Mouse (Mus musculus): ENCODE data around the gene Olfr1290. TPM values are rescaled to one million over a fixed set of nuclear protein-coding genes. Genes with fewer than 3 reads are reported as not detected.

Gene Olfr1290
- total RNA-seq (2017), result not detected in 2 replicates

DNA sequence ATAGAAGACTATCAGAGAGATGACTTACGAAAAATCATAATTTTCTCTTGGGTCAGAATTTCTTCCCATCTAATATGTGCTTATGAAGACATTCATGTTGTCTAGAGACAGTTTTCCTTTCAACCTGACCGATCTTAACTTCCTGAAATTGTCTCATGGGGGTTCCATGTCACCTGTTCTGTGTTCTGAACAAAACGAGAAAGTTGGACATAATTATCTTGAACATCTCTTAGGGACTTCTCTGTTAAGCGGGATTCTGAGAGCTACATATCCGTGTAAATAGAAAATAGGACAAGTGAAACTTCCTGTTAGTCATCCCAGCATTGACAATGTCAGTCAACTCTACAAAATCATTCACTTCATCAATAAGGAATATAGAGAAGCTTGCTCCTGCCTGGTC, at the start of gene Olfr1290:
Olfr1290 (minus strand) TSS at position 101 of the 400 bp plus-strand sequence.
- ATAC-seq (replicated peaks in 1 of 2; ENCODE audit: insufficient read depth in 1 of 2, low FRiP score in 2 of 2, low TSS enrichment in 1 of 2, low read depth in 1 of 2, poor library complexity in 2 of 2, severe bottlenecking in 2 of 2), result no peak

DNA sequence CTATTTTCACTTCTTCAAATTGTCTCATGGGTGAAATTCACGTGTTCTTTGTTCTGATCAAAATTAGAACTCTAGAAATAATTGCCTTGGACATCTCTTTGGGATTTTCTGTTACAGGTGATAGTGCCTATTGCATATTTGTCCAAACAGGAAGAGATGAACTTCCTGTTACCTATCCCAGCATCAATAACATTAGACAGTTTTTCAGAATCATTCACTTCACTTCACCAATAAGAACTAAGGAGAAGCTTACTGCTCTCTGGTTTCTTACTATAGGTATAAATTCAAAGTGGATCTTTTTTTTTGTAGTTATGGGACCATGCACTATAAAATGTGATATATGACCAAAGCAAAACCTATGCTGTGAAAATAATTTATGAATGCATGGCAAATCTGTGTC, 46.6 kb upstream of the Olfr1290 start, which contains the start of gene Olfr1294:
Olfr1294 (minus strand) TSS at position 101 of the 400 bp plus-strand sequence.
- no peak for ATAC-seq (replicated peaks in 1 of 2; ENCODE audit: insufficient read depth in 1 of 2, low FRiP score in 2 of 2, low TSS enrichment in 1 of 2, low read depth in 1 of 2, poor library complexity in 2 of 2, severe bottlenecking in 2 of 2)

DNA sequence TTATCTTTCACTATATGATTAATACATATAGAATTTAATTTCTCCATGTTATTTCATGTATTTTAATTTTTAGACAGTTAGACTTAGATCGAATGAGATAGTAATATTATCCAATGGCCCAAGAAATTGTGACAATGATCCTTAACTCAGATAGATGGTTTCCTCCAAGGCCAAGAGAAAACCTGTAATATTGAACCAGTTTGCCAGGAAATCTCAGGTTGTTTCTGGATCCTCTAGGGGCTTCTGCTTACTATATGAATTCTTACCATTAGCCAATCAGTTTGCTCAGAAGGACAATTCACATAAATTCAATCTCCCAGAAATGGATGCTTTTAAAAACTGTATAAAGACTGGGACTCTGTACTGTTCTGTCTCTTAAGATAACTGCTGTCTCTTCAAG, 31.3 kb upstream of the Olfr1290 start, which contains the start of gene Olfr1293-ps:
Olfr1293-ps (plus strand) TSS at position 301 of the 400 bp plus-strand sequence.
- ATAC-seq (replicated peaks in 1 of 2; ENCODE audit: insufficient read depth in 1 of 2, low FRiP score in 2 of 2, low TSS enrichment in 1 of 2, low read depth in 1 of 2, poor library complexity in 2 of 2, severe bottlenecking in 2 of 2), result no peak

DNA sequence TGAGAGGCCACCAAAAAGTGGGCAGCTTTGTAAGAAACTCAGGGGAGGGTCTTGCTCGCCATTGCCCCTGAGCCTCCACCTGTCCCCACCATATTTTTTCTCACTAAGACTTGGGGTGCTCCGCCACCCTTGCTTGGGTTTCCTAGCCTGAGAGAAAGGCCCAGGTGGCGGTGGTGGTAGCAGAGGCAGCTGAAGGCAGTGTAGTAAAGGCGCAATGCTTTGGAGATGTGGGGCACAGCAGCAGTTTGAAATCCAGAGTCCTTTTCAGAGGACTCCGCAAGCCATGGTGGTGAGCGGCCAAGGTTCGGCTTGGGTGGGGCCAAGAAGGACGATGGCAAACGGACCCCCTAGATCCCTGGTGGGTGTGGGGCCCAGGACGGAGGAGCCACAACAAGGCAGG, 23.8 kb upstream of the Olfr1290 start:
- ATAC-seq (replicated peaks in 1 of 2; ENCODE audit: insufficient read depth in 1 of 2, low FRiP score in 2 of 2, low TSS enrichment in 1 of 2, low read depth in 1 of 2, poor library complexity in 2 of 2, severe bottlenecking in 2 of 2), result no peak

DNA sequence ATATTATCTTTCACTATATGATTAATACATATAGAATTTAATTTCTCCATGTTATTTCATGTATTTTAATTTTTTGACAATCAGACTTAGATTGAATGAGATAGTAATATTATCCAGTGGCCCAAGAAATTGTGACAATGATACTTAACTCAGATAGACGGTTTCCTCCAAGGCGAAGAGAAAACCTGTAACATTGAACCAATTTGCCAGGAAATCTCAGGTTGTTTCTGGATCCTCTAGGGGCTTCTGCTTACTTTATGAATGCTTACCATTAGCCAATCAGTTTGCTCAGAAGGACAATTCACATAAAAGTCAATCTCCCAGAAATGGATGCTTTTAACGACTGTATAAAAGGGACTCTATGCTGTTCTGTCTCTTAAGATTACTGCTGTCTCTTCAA, 3.3 kb upstream of the Olfr1290 start, which contains the start of gene Olfr1291-ps1:
Olfr1291-ps1 (plus strand) TSS at position 301 of the 400 bp plus-strand sequence.
- ATAC-seq (replicated peaks in 1 of 2; ENCODE audit: insufficient read depth in 1 of 2, low FRiP score in 2 of 2, low TSS enrichment in 1 of 2, low read depth in 1 of 2, poor library complexity in 2 of 2, severe bottlenecking in 2 of 2), result no peak

DNA sequence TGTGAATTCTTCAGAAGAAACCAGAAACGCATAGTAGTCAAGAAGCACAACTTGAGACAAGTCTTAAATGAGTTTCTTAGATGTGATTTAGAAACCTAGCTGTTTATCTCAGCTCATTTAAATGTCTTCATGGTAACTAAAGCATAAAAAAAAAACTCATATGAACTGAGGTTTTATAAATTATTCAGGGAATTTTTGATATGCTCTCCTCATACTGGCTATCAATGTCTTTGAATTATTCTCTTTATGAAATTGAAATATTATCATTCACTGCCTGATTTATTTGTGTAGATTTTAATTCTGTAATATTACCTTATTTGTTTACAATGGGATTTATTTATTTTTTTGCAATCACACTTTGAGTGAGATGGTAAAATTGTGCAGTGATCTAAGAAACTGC, 13.1 kb downstream of the Olfr1290 start, which contains the start of gene Olfr1289:
Olfr1289 (plus strand) TSS at position 301 of the 400 bp plus-strand sequence.
- ATAC-seq (replicated peaks in 1 of 2; ENCODE audit: insufficient read depth in 1 of 2, low FRiP score in 2 of 2, low TSS enrichment in 1 of 2, low read depth in 1 of 2, poor library complexity in 2 of 2, severe bottlenecking in 2 of 2), result no peak

DNA sequence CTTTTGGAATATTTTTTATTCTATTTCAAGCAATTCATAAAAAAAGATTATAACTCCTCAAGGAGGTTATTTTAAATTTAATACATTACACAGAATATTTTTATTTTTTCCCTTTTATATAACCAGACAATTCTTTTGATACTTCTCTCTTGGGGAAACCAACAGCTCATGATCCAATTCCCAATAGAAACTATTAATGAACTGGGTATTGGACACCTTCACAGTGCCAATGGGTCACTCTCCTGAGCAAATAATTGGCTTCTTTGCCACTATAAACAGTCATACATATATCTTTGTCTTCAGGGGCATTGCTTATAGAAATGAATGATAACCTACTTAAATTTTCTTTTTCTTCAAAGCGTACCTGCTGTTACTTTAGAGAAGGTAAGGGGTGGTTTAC, 19.8 kb downstream of the Olfr1290 start, which contains the start of gene Olfr1288:
Olfr1288 (plus strand) TSS at position 301 of the 400 bp plus-strand sequence.
- ATAC-seq (replicated peaks in 1 of 2; ENCODE audit: insufficient read depth in 1 of 2, low FRiP score in 2 of 2, low TSS enrichment in 1 of 2, low read depth in 1 of 2, poor library complexity in 2 of 2, severe bottlenecking in 2 of 2), result no peak

DNA sequence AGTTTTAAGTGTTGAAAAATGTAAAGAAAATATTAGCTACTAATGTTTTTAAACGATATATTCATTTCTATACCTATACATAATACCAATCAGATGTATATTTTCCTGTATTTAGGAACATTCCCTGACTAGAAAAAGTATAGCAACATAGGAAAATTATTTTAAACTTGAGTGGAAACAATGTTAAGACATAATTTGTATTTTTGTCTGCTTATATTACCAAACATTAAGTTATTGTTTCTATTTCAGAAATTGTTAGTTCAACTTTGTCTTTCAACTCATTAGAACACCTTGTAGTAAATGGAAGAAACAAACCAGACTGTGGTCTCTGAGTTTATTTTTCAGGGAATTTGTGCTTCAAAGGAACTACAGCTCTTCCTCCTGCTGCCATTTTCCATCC, 44.8 kb downstream of the Olfr1290 start, which contains the start of gene Olfr1287:
Olfr1287 (plus strand) TSS at position 301 of the 400 bp plus-strand sequence.
- ATAC-seq (replicated peaks in 1 of 2; ENCODE audit: insufficient read depth in 1 of 2, low FRiP score in 2 of 2, low TSS enrichment in 1 of 2, low read depth in 1 of 2, poor library complexity in 2 of 2, severe bottlenecking in 2 of 2), result no peak

Other genes starting within 250 kb of the Olfr1290 start
- not detected in 2 replicates for gene Olfr1276, start 239.3 kb downstream of the Olfr1290 start, total RNA-seq (2017)
- gene Olfr1277, start 219.7 kb downstream of the Olfr1290 start, total RNA-seq (2017), result not detected in 2 replicates
- gene Olfr1278, start 203.7 kb downstream of the Olfr1290 start, total RNA-seq (2017), result not detected in 2 replicates
- not detected in 2 replicates for gene Olfr1279, start 193.2 kb downstream of the Olfr1290 start, total RNA-seq (2017)
- not detected in 2 replicates for gene Olfr1280, start 179.8 kb downstream of the Olfr1290 start, total RNA-seq (2017)
- not detected in 2 replicates for gene Olfr1281, start 167.3 kb downstream of the Olfr1290 start, total RNA-seq (2017)
- not detected in 2 replicates for gene Olfr1282, start 157.8 kb downstream of the Olfr1290 start, total RNA-seq (2017)
- not detected in 2 replicates for gene Olfr1283, start 127.0 kb downstream of the Olfr1290 start, total RNA-seq (2017)
- not detected in 2 replicates for gene Olfr1284, start 118.3 kb downstream of the Olfr1290 start, total RNA-seq (2017)
- not detected in 2 replicates for gene Olfr1286, start 70.7 kb downstream of the Olfr1290 start, total RNA-seq (2017)
- gene Olfr1287, start 44.7 kb downstream of the Olfr1290 start, total RNA-seq (2017), result not detected in 2 replicates
- not detected in 2 replicates for gene Olfr1288, start 19.7 kb downstream of the Olfr1290 start, total RNA-seq (2017)
- not detected in 2 replicates for gene Olfr1289, start 13.0 kb downstream of the Olfr1290 start, total RNA-seq (2017)
- not detected in 2 replicates for gene Olfr1291-ps1, start 3.4 kb upstream of the Olfr1290 start, total RNA-seq (2017)
- not detected in 2 replicates for gene Olfr1293-ps, start 31.4 kb upstream of the Olfr1290 start, total RNA-seq (2017)
- not detected in 2 replicates for gene Olfr1294, start 46.5 kb upstream of the Olfr1290 start, total RNA-seq (2017)
- gene Olfr1295, start 75.9 kb upstream of the Olfr1290 start, total RNA-seq (2017), result not detected in 2 replicates
- gene Olfr1297, start 132.7 kb upstream of the Olfr1290 start, total RNA-seq (2017), result not detected in 2 replicates
- gene Olfr1298, start 155.4 kb upstream of the Olfr1290 start, total RNA-seq (2017), result not detected in 2 replicates
- gene Olfr1299, start 167.6 kb upstream of the Olfr1290 start, total RNA-seq (2017), result not detected in 2 replicates